Mouse (Mus musculus) hindbrain, embryonic 14.5 days (tissue): ENCODE data around the gene Clmp. TPM values are rescaled to one million over a fixed set of nuclear protein-coding genes. Genes with fewer than 3 reads are reported as not detected.
A peak's percentile ranks its signal among the peaks of the same experiment; 100 is the strongest.

Experiments used
- ATAC-seq: fragments of 200-750 bp; cut with Nextera tagmentation; 2 replicates; pipeline ENCODE4 v1.8.0; 2017; ENCODE audit warnings: moderate number of reproducible peaks, mild to moderate bottlenecking, moderate TSS enrichment, moderate library complexity; ENCODE audit not compliant: low FRiP score
- DNase-seq: peaks from one replicate; pipeline ENCODE4 v3.0.0-alpha.2; 2015; ENCODE audit warnings: low spot score
- H3K27ac ChIP-seq: fragments of 300-500 bp; sonication (generic); 2 replicates; pipeline ENCODE4 v1.5.1; 2014; ENCODE audit warnings: mild to moderate bottlenecking, moderate library complexity
- H3K27me3 ChIP-seq: fragments of 300-500 bp; sonication (generic); 2 replicates; pipeline ENCODE4 v1.6.1; 2014; ENCODE audit warnings: mild to moderate bottlenecking, low read length, mixed read lengths; ENCODE audit not compliant: control insufficient read depth, insufficient read depth
- H3K36me3 ChIP-seq: fragments of 300-500 bp; sonication (generic); replicated peaks from 2 replicates; pipeline ENCODE4 v1.6.1; 2014; ENCODE audit not compliant: control insufficient read depth, insufficient read depth
- H3K4me1 ChIP-seq: fragments of 300-500 bp; sonication (generic); replicated peaks from 2 replicates; pipeline ENCODE4 v1.6.1; 2014; ENCODE audit warnings: antibody characterized with exemption, low read length, mixed read lengths; ENCODE audit not compliant: control insufficient read depth, insufficient read depth
- H3K4me2 ChIP-seq: fragments of 300-500 bp; sonication (generic); replicated peaks from 2 replicates; pipeline ENCODE4 v1.6.1; 2014; ENCODE audit warnings: mild to moderate bottlenecking, moderate library complexity
- H3K4me3 ChIP-seq: fragments of 300-500 bp; sonication (generic); replicated peaks from 2 replicates; pipeline ENCODE4 v1.5.1; 2014; ENCODE audit warnings: mild to moderate bottlenecking, low read length
- H3K9ac ChIP-seq: fragments of 300-500 bp; sonication (generic); 2 replicates; pipeline ENCODE4 v1.6.1; 2014
- H3K9me3 ChIP-seq: fragments of 300-500 bp; sonication (generic); 2 replicates; pipeline ENCODE4 v1.6.1; 2016; ENCODE audit warnings: low read length; ENCODE audit not compliant: control insufficient read depth
- WGBS: fragments of 180-500 bp; shearing (Covaris S2); extraction: QIAGEN DNeasy Blood & Tissue Kit; methylation state at CpG from one replicate; pipeline ENCODE4 v1.1.7; 2014; 5-methylcytosine and 5-hydroxymethylcytosine counted together
- polyA plus RNA-seq: library from polyadenylated mRNA; unstranded; fragments of >200 nt; fragmentation: Nextera tagmentation; extraction: Ambion mirVana; gene quantifications from 2 replicates; pipeline ENCODE4 v1.2.1, GENCODE M21; 2014

Gene Clmp
- polyA plus RNA-seq, 1 experiment from 2014 or later = 56.6 TPM

DNA sequence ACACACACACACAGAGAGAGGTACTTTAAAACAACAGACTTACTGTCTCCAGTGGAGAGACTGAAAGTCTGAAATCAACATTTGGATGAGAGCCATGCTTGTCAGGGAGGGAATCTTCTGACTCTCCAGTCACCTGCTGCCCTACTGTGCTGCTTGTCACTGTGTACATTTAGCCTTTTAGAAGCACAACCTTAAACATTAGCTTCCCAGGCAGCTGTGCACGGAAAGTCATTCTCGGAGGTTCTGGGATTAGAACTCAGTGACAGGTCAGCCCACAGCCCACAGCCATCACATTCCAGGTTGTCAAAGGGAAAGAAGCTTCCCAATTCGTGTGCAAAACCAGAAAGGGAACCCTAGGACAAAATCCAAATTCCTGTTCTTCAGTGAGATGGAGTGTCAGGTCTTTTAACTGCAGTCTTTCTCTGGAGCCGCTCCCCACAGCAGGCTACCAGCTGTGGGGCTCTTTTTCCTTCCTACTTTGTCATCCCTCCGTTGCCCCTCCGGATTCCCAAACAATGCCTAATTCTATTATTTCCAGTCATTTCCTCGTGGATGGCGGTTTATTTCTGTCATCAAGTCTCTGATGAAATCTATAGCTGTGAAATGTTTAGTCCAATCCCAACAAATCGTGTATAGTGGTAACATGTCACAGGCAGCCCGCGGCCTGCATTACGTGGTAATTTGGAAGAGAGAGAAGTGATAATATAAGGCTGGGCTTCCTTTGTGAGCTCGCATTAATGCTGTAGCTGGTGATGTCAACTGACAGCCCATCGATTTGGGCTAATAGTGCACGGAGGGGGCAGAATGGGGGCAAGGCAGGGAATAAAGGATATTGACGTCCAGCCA is 122.5 kb downstream of the Clmp start:
- ATAC-seq (peak; percentile 28), DNase-seq (peak; percentile 36)
- Histone ChIP-seq H3K27ac (peak overlapping the region; percentile 74), H3K36me3 (peaks cover 57% of the 10 kb centered on the region), H3K9me3 (no peaks in the 10 kb centered on the region), H3K4me1 (peaks cover 42% of the 10 kb centered on the region), H3K4me3 (no peak overlapping the region), H3K27me3 (no peaks in the 10 kb centered on the region), H3K9ac (peak overlapping the region; percentile 1; the same call in 1 of the 2 replicates), H3K4me2 (0 out of 2 replicates have a peak overlapping the region, but pooled peaks have one; percentile 1)
- 10% methylated on average over 16 of the region's 16 CpGs for WGBS

- H3K36me3 ChIP-seq = peaks cover 54% of the 10 kb centered on the region
- peak overlapping the region; percentile 1; the same call in 1 of the 2 replicates for H3K9ac ChIP-seq
- no peak overlapping the region for H3K4me3 ChIP-seq
- 19% methylated on average over 8 of the region's 8 CpGs for WGBS
- H3K27ac ChIP-seq = peak overlapping the region; percentile 74
- no peaks in the 10 kb centered on the region for H3K9me3 ChIP-seq
- peaks cover 42% of the 10 kb centered on the region for H3K4me1 ChIP-seq
- DNase-seq = no peak
- H3K27me3 ChIP-seq = no peaks in the 10 kb centered on the region
- peak; percentile 1; the same call in 1 of the 2 replicates for ATAC-seq
- H3K4me2 ChIP-seq = 0 out of 2 replicates have a peak overlapping the region, but pooled peaks have one; percentile 1
These were observed 123.1 kb downstream of the Clmp start for GRCm38 (mm10) chr9:40808907-40809280.

DNA sequence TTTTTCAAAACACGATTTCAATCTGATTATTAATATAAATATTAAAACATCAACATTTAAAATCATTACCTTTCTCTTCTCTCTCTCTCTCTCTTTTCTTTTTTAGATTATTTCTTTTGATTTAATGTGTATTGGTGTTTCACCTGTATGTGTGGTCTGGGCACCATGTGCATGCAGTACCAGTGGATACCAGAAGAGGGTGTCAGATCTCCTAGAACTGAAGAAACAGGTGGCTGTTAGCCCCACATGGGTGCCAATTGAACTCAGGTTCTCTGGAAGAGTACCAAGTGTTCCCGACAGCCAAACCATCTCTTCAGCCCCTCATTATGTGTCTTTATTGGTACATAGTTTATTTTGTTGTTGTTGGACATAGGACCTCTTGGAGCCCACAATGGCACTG is 126.1 kb downstream of the Clmp start:
- no peak for DNase-seq

GRCm38 (mm10) chr9:40814060-40814459 is 128.3 kb downstream of the Clmp start:
- H3K27ac ChIP-seq = no peak overlapping the region
- H3K9ac ChIP-seq = no peak overlapping the region
- no peaks in the 10 kb centered on the region; the same call in 1 of the 2 replicates for H3K4me1 ChIP-seq
- no peak for ATAC-seq
- no peak overlapping the region for H3K4me3 ChIP-seq
- no peaks in the 10 kb centered on the region for H3K9me3 ChIP-seq
- no peak overlapping the region for H3K4me2 ChIP-seq
- H3K27me3 ChIP-seq = no peaks in the 10 kb centered on the region
- H3K36me3 ChIP-seq = peaks cover 15% of the 10 kb centered on the region
- DNase-seq = no peak
- WGBS = 87% methylated on average over 7 of the region's 7 CpGs

More for the DNA sequence above, 126.1 kb downstream of the Clmp start:
- ATAC-seq = no peak
- 64% methylated on average over 2 of the region's 2 CpGs for WGBS
- Histone ChIP-seq H3K27ac (no peak overlapping the region), H3K4me3 (no peak overlapping the region), H3K9ac (no peak overlapping the region), H3K4me1 (peaks cover 20% of the 10 kb centered on the region), H3K27me3 (no peaks in the 10 kb centered on the region), H3K36me3 (peaks cover 24% of the 10 kb centered on the region), H3K9me3 (no peaks in the 10 kb centered on the region), H3K4me2 (no peak overlapping the region)

- no peaks in the 10 kb centered on the region for H3K27me3 ChIP-seq
- ATAC-seq (no peak; the same call in 1 of the 2 replicates), DNase-seq (no peak)
- no peak overlapping the region for H3K9ac ChIP-seq
- WGBS = 80% methylated on average over 5 of the region's 5 CpGs
- peaks cover 7% of the 10 kb centered on the region for H3K36me3 ChIP-seq
- H3K4me1 ChIP-seq = peaks cover 15% of the 10 kb centered on the region
- H3K9me3 ChIP-seq = no peaks in the 10 kb centered on the region
- no peak overlapping the region for H3K4me2 ChIP-seq
- H3K4me3 ChIP-seq = no peak overlapping the region
- H3K27ac ChIP-seq = no peak overlapping the region
These were observed 131.7 kb downstream of the Clmp start for GRCm38 (mm10) chr9:40817325-40818028.

GRCm38 (mm10) chr9:40825601-40826000 is 139.8 kb downstream of the Clmp start:
- Histone ChIP-seq H3K9me3 (no peaks in the 10 kb centered on the region), H3K27me3 (no peaks in the 10 kb centered on the region), H3K27ac (no peak overlapping the region), H3K4me3 (no peak overlapping the region), H3K4me1 (peaks cover 17% of the 10 kb centered on the region), H3K36me3 (no peaks in the 10 kb centered on the region), H3K9ac (no peak overlapping the region), H3K4me2 (no peak overlapping the region)
- DNase-seq (no peak), ATAC-seq (no peak)
- 54% methylated on average over 6 of the region's 6 CpGs for WGBS

GRCm38 (mm10) chr9:40827366-40827765 is 141.6 kb downstream of the Clmp start:
- no peak overlapping the region for H3K4me3 ChIP-seq
- no peak for DNase-seq
- no peaks in the 10 kb centered on the region for H3K9me3 ChIP-seq
- no peaks in the 10 kb centered on the region for H3K36me3 ChIP-seq
- H3K9ac ChIP-seq = no peak overlapping the region
- H3K4me1 ChIP-seq = peaks cover 3% of the 10 kb centered on the region; the same call in 1 of the 2 replicates
- no peak for ATAC-seq
- no peak overlapping the region for H3K4me2 ChIP-seq
- no peak overlapping the region for H3K27ac ChIP-seq
- 83% methylated on average over 4 of the region's 4 CpGs for WGBS
- H3K27me3 ChIP-seq = no peaks in the 10 kb centered on the region

DNA sequence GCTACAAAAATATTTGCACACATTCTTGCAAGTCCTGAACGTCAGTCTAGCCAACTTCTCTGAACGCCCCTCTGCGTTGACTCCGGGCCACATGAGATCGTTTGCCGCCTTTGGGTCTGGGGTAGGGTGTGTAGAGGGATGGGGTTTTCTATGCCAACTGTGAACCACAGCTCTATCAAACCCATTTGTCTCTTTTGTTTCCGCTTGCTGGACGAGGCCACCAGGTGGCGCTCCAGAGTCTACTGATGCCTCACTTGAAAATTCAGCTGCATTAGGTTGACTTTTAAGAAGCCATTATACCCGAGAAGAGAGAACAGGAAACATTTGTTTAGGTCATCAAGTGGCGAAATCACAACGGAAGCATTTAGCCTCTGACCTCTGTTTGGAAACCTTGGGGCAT is 148.8 kb downstream of the Clmp start:
- Histone ChIP-seq H3K9ac (no peak overlapping the region), H3K27me3 (no peaks in the 10 kb centered on the region), H3K4me2 (no peak overlapping the region), H3K9me3 (no peaks in the 10 kb centered on the region), H3K27ac (no peak overlapping the region), H3K4me3 (no peak overlapping the region), H3K4me1 (no peaks in the 10 kb centered on the region), H3K36me3 (no peaks in the 10 kb centered on the region)
- DNase-seq (peak; percentile 96), ATAC-seq (no peak)
- WGBS = 8% methylated on average over 12 of the region's 12 CpGs
